Mouse (Mus musculus) midbrain, postnatal 0 days (tissue): ENCODE data around the gene Mcm5. TPM values are rescaled to one million over a fixed set of nuclear protein-coding genes. Genes with fewer than 3 reads are reported as not detected.

Experiments
- ATAC-seq: fragments of 200-750 bp; cut with Nextera tagmentation; 2 replicates; pipeline ENCODE4 v1.8.0; 2017; ENCODE audit warnings: moderate number of reproducible peaks, mild to moderate bottlenecking, moderate TSS enrichment, moderate library complexity; ENCODE audit not compliant: low FRiP score
- DNase-seq: peaks from one replicate; pipeline ENCODE4 v3.0.0-alpha.2; 2015; ENCODE audit warnings: low spot score
- H3K27ac ChIP-seq: fragments of 300-500 bp; sonication (generic); 2 replicates; pipeline ENCODE4 v1.5.1; 2014; ENCODE audit warnings: low read depth, mild to moderate bottlenecking, low read length, mixed read lengths
- H3K27me3 ChIP-seq: fragments of 300-500 bp; sonication (generic); 2 replicates; pipeline ENCODE4 v1.6.1; 2014; ENCODE audit warnings: low read length, control low read depth, mixed read lengths; ENCODE audit not compliant: insufficient read depth
- H3K36me3 ChIP-seq: fragments of 300-500 bp; sonication (generic); 2 replicates; pipeline ENCODE4 v1.6.1; 2014; ENCODE audit warnings: low read length, control low read depth, mixed read lengths; ENCODE audit not compliant: insufficient read depth
- H3K4me1 ChIP-seq: fragments of 300-500 bp; sonication (generic); 2 replicates; pipeline ENCODE4 v1.6.1; 2014; ENCODE audit warnings: mild to moderate bottlenecking, control low read depth, antibody characterized with exemption, low read length, mixed read lengths; ENCODE audit not compliant: insufficient read depth
- H3K4me2 ChIP-seq: fragments of 300-500 bp; sonication (generic); 2 replicates; pipeline ENCODE4 v1.6.1; 2014; ENCODE audit warnings: low read depth, mild to moderate bottlenecking, low read length, mixed read lengths; ENCODE audit not compliant: poor library complexity, severe bottlenecking
- H3K4me3 ChIP-seq: fragments of 300-500 bp; sonication (generic); 2 replicates; pipeline ENCODE4 v1.5.1; 2014; ENCODE audit warnings: low read depth, mild to moderate bottlenecking, low read length, moderate library complexity
- H3K9ac ChIP-seq: fragments of 300-500 bp; sonication (generic); replicated peaks from 2 replicates; pipeline ENCODE4 v1.6.1; 2014; ENCODE audit warnings: mild to moderate bottlenecking, low read length, moderate library complexity, mixed read lengths; ENCODE audit not compliant: poor library complexity, severe bottlenecking
- H3K9me3 ChIP-seq: fragments of 300-500 bp; sonication (generic); 2 replicates; pipeline ENCODE4 v1.6.1; 2016; ENCODE audit warnings: low read length, control low read depth
- CTCF ChIP-seq: IDR thresholded peaks from 2 replicates; pipeline ENCODE4 v1.5.1; 2016; ENCODE audit warnings: antibody characterized with exemption, mild to moderate bottlenecking
- WGBS: fragments of 180-500 bp; shearing (Covaris S2); extraction: QIAGEN DNeasy Blood & Tissue Kit; methylation state at CpG from one replicate; pipeline ENCODE4 v1.1.7; 2014; 5-methylcytosine and 5-hydroxymethylcytosine counted together
- polyA plus RNA-seq: library from polyadenylated mRNA; unstranded; fragments of >200 nt; fragmentation: Nextera tagmentation; extraction: Ambion mirVana; gene quantifications from 2 replicates; pipeline ENCODE4 v1.2.1, GENCODE M21; 2015
- total RNA-seq: library from RNA; depleted of rRNA; stranded (reverse); fragments of >200 nt; gene quantifications from 2 replicates; pipeline ENCODE4 v1.2.3, GENCODE M21; 2014

The Mcm5 gene
- total and polyA plus RNA-seq, 2 experiments from 2014 or later: 13.7 to 18.3 TPM

DNA sequence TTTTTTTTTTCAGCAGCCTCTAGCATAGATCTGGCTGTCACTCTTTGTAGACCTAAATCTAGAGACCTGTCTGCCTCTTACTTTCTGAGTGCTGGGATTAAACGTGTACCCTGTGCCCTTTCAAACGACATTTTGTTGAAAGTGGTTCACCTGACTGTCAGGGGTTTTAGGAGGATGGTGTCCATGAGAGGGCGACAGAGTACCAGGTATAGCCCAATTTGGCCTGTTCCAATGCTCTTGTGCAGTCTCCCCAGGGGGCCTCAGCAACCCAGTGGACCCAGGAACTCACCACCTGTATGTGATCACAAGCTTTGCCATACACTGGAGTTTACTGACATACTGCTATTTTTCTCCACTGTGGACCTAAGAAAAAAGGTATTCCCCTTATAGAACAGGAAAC, 23.1 kb downstream of the Mcm5 start:
- WGBS: 21% methylated on average over 3 of the region's 3 CpGs
- H3K27ac ChIP-seq: no peak overlapping the region
- H3K4me1 ChIP-seq: no peaks in the 10 kb centered on the region
- H3K9me3 ChIP-seq: no peaks in the 10 kb centered on the region
- DNase-seq (peak; percentile 62), ATAC-seq (no peak)
- no peak overlapping the region for H3K4me2 ChIP-seq
- H3K36me3 ChIP-seq: peaks cover 3% of the 10 kb centered on the region; the same call in 1 of the 2 replicates
- H3K9ac ChIP-seq: no peak overlapping the region
- peak; percentile 78 for TF ChIP-seq CTCF
- no peaks in the 10 kb centered on the region for H3K27me3 ChIP-seq
- H3K4me3 ChIP-seq: no peak overlapping the region

DNA sequence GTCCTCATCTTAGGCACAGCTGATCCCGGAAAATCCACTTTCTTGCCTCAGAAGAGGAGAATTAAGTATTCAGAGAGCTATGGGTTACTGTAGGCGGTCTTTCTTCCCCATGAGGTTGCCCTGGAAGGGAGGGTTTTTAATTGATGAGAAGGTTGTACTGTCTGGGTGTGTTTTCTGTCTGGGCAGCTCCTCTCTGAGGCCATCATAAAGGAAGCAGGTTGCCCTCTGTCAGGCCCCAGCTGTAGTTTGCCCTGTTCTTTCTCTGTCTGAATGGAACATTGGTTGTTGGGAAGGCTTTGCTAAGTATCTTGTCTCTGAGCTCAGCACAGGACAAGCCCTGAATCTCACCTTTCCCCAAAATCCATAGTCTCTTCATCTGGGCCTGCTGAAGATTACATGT, 24.0 kb downstream of the Mcm5 start:
- H3K4me3 ChIP-seq: no peak overlapping the region
- H3K4me2 ChIP-seq: no peak overlapping the region
- no peaks in the 10 kb centered on the region for H3K9me3 ChIP-seq
- no peaks in the 10 kb centered on the region for H3K36me3 ChIP-seq
- DNase-seq (no peak), ATAC-seq (no peak)
- H3K27ac ChIP-seq: no peak overlapping the region
- TF ChIP-seq CTCF: no peak
- H3K9ac ChIP-seq: no peak overlapping the region
- WGBS: 79% methylated on average over 2 of the region's 2 CpGs
- H3K4me1 ChIP-seq: 0 out of 2 replicates have a peak, but pooled peaks cover 3% of the 10 kb centered on the region
- no peaks in the 10 kb centered on the region for H3K27me3 ChIP-seq

DNA sequence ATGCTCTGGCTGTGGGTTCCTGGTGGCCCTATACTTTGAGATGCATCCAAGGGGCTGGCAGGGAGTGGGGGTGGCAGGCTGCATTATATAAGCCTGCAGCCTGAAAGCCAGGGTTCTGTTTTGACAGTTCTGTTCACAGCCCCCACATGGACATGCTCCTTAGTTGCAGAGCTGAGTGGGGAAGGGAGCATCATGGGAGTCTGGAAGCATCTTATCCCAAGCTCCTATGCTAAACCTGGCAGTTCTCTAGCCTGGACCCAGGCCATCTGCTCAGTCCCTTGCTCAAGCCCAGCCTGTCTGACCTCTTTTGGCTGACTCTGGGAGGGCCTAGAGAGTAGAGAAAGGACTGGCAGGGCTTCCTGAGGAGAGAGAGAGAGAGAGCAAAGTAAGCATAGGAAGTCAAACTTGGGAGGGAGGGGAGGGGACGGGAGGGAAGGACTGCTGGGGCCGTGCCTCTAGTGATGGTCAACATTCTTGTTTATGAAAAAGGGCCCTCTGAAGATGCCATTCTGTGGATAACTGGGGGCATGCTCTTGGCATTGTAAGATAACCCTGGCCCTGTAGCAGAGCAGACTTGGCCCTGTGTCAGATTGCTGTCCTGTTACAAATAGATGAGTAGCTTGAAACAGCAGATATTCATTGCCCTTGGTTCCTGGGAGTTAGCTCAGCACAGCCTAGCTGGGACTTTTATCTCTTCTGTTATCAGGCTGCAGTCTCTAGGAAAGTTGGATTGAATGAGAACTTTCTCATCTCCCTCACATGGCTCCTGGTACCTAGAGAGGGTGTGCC, 25.4 kb downstream of the Mcm5 start:
- no peak overlapping the region for H3K9ac ChIP-seq
- ATAC-seq: peak; percentile 21; the same call in 1 of the 2 replicates
- peak; percentile 79 for DNase-seq
- H3K27ac ChIP-seq: no peak overlapping the region
- no peaks in the 10 kb centered on the region for H3K9me3 ChIP-seq
- 39% methylated on average over 2 of the region's 2 CpGs for WGBS
- no peaks in the 10 kb centered on the region for H3K36me3 ChIP-seq
- H3K4me1 ChIP-seq: 0 out of 2 replicates have a peak, but pooled peaks cover 3% of the 10 kb centered on the region
- no peak for TF ChIP-seq CTCF
- no peak overlapping the region for H3K4me3 ChIP-seq
- no peak overlapping the region for H3K4me2 ChIP-seq
- H3K27me3 ChIP-seq: no peaks in the 10 kb centered on the region

DNA sequence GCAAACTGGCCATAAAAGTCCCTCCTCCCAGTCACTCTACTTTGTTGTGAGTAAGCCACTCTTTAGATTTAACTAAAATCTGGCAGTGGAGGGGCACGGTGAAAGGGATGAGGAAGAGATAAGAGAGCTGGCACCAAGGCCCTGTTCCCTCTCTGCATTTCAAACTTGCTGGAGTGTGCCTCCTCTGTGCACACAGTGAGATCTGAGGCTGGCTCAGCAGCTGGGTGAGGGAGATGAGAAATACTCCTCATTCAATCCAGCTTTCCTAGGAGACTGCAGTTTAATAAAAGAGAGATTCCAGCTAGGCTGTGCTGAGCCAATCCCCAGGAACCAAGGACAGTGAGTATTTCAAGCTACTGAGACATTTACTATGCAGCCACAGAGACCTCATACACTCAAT, 26.4 kb downstream of the Mcm5 start:
- no peak for TF ChIP-seq CTCF
- H3K4me3 ChIP-seq: no peak overlapping the region
- peak; percentile 41; the same call in 1 of the 2 replicates for ATAC-seq
- 31% methylated on average over 1 of the region's 1 CpGs for WGBS
- no peak overlapping the region for H3K9ac ChIP-seq
- H3K36me3 ChIP-seq: no peaks in the 10 kb centered on the region
- H3K4me1 ChIP-seq: 0 out of 2 replicates have a peak, but pooled peaks cover 3% of the 10 kb centered on the region
- peak; percentile 36 for DNase-seq
- H3K27me3 ChIP-seq: no peaks in the 10 kb centered on the region
- no peak overlapping the region for H3K27ac ChIP-seq
- H3K9me3 ChIP-seq: no peaks in the 10 kb centered on the region
- no peak overlapping the region for H3K4me2 ChIP-seq

DNA sequence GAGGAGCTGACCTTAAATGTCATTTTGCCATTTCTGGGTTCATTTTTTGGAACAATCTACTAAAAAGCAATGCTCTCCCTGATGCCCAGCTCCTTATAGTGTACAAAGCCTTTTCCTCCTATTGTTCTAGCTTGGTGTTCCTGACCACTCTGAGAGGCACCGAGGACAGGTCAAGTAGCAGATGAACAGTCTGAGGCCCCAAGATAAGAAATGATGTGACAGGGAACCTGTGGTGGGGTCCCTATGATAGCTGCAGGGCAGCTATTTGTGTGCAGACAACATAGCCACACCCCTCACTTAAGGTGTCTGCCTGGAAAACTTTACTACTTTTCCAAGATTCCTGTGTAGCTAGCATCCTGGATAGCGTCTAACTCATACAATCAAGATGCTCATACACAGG, 26.9 kb downstream of the Mcm5 start:
- Histone ChIP-seq H3K4me2 (no peak overlapping the region), H3K4me3 (no peak overlapping the region), H3K27ac (no peak overlapping the region), H3K36me3 (no peaks in the 10 kb centered on the region), H3K27me3 (no peaks in the 10 kb centered on the region), H3K9ac (no peak overlapping the region), H3K4me1 (0 out of 2 replicates have a peak, but pooled peaks cover 3% of the 10 kb centered on the region), H3K9me3 (no peaks in the 10 kb centered on the region)
- ATAC-seq (no peak), DNase-seq (no peak)
- TF ChIP-seq CTCF: no peak
- 76% methylated on average over 2 of the region's 2 CpGs for WGBS

DNA sequence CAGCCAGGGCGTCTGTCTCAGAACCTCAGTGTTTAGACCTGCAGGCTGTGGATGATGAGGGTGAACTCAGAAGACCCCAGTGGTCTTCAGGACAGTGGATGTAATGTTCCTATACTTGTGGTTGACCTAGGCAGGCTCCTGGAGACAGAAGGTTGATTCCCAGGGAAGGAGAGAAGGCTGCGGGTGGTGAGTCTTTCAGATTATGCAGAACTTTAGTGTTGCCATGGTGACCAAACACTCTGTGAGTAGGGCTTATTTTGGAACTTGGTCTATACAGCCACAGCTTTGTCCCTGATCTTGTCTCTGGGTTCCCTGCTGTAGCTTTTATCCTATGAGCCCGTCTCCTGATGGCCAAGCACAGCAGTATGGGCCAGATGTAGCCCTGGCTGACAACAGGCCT, 28.2 kb downstream of the Mcm5 start:
- 0 out of 2 replicates have a peak, but pooled peaks cover 3% of the 10 kb centered on the region for H3K4me1 ChIP-seq
- H3K4me2 ChIP-seq: no peak overlapping the region
- H3K27me3 ChIP-seq: no peaks in the 10 kb centered on the region
- WGBS: 45% methylated on average over 3 of the region's 3 CpGs
- no peak for TF ChIP-seq CTCF
- no peaks in the 10 kb centered on the region for H3K9me3 ChIP-seq
- H3K9ac ChIP-seq: no peak overlapping the region
- peak; percentile 42; the same call in 1 of the 2 replicates for ATAC-seq
- H3K4me3 ChIP-seq: no peak overlapping the region
- H3K27ac ChIP-seq: no peak overlapping the region
- DNase-seq: peak; percentile 21
- H3K36me3 ChIP-seq: no peaks in the 10 kb centered on the region
